Mouse (Mus musculus) hindbrain, embryonic 11.5 days (tissue): Measurements from ENCODE around the gene Cttn. TPM values are rescaled to one million over a fixed set of nuclear protein-coding genes. Genes with fewer than 3 reads are reported as not detected.

Experiments
- ATAC-seq: fragments of 200-750 bp; cut with Nextera tagmentation; 2 replicates; pipeline ENCODE4 v1.8.0; 2017; ENCODE audit warnings: mild to moderate bottlenecking, moderate TSS enrichment, moderate library complexity; ENCODE audit not compliant: low FRiP score
- DNase-seq: peaks from one replicate; pipeline ENCODE4 v3.0.0-alpha.2; 2015; ENCODE audit warnings: low spot score
- H3K27ac ChIP-seq: fragments of 300-500 bp; sonication (generic); 2 replicates; pipeline ENCODE4 v1.5.1; 2014; ENCODE audit warnings: mild to moderate bottlenecking, low read depth, low read length
- H3K27me3 ChIP-seq: fragments of 300-500 bp; sonication (generic); 2 replicates; pipeline ENCODE4 v1.6.1; 2014; ENCODE audit warnings: mild to moderate bottlenecking, low read length, moderate library complexity, mixed read lengths; ENCODE audit not compliant: control insufficient read depth, insufficient read depth
- H3K36me3 ChIP-seq: fragments of 300-500 bp; sonication (generic); 2 replicates; pipeline ENCODE4 v1.6.1; 2014; ENCODE audit warnings: mild to moderate bottlenecking, low read length, moderate library complexity, mixed read lengths; ENCODE audit not compliant: control insufficient read depth, insufficient read depth
- H3K4me1 ChIP-seq: fragments of 300-500 bp; sonication (generic); replicated peaks from 2 replicates; pipeline ENCODE4 v1.6.1; 2014; ENCODE audit warnings: low read length, mixed read lengths; ENCODE audit not compliant: control insufficient read depth, insufficient read depth
- H3K4me2 ChIP-seq: fragments of 300-500 bp; sonication (generic); replicated peaks from 2 replicates; pipeline ENCODE4 v1.6.1; 2014; ENCODE audit warnings: mild to moderate bottlenecking, low read depth, low read length
- H3K4me3 ChIP-seq: fragments of 300-500 bp; sonication (generic); 2 replicates; pipeline ENCODE4 v1.5.1; 2014; ENCODE audit warnings: low read depth, low read length
- H3K9ac ChIP-seq: fragments of 300-500 bp; sonication (generic); 2 replicates; pipeline ENCODE4 v1.6.1; 2014; ENCODE audit warnings: low read depth, low read length
- H3K9me3 ChIP-seq: fragments of 300-500 bp; sonication (generic); 2 replicates; pipeline ENCODE4 v1.6.1; 2016; ENCODE audit warnings: low read length; ENCODE audit not compliant: control insufficient read depth
- WGBS: fragments of 180-500 bp; shearing (Covaris S2); extraction: QIAGEN DNeasy Blood & Tissue Kit; methylation state at CpG from one replicate; pipeline ENCODE4 v1.1.7; 2014; 5-methylcytosine and 5-hydroxymethylcytosine counted together
- polyA plus RNA-seq: library from polyadenylated mRNA; unstranded; fragments of >200 nt; fragmentation: Nextera tagmentation; extraction: Ambion mirVana; gene quantifications from 2 replicates; pipeline ENCODE4 v1.2.1, GENCODE M21; 2014

Gene Cttn
- polyA plus RNA-seq, 1 experiment from 2014 or later, result 174 TPM

DNA sequence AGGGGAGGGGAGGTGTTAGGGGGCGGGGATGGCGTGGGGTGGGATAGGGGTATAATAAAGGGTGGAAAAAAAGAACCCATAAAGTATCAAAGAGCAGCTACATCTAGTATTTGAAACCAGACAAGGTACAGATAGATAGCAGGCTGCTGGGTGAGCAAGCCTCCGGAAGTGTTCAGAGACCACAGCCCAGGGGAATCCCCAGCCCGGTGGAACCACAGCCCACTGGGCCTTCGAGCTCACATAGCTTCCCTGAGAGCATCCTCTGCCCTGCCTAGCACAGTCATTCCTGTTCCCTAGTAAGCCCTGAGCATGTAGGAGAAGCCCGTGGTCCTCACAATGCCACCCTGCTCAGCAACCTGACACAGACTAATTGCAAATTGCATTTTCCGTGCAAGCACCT lies 26.0 kb downstream of the Cttn start:
- ATAC-seq (no peak), DNase-seq (no peak)
- 95% methylated on average over 7 of the region's 7 CpGs for WGBS
- Histone ChIP-seq H3K9me3 (no peaks in the 10 kb centered on the region), H3K4me1 (no peaks in the 10 kb centered on the region), H3K27me3 (no peaks in the 10 kb centered on the region), H3K4me3 (no peak overlapping the region), H3K27ac (no peak overlapping the region), H3K36me3 (peaks cover 14% of the 10 kb centered on the region), H3K9ac (no peak overlapping the region), H3K4me2 (no peak overlapping the region)

DNA sequence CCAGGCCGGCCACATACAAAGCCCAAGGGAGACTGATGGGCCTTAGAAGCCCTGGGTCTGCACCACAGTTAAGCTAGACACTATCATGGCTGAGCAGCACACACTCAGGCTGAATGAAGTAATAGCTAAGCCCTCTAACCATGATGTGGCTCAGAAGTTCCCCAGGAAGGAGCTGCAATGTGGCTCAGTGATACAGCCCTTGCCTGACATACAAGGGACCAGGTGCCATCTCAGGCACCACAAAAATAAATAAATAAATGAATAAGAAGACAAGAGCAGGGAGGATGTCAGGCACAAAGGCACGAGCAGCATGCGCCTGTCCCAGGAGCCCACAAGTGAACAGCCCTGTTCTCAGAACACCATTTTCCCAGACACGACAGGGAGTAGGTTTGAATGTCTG lies 28.8 kb downstream of the Cttn start:
- DNase-seq (no peak), ATAC-seq (no peak)
- Histone ChIP-seq H3K9me3 (no peaks in the 10 kb centered on the region), H3K4me2 (no peak overlapping the region), H3K27me3 (no peaks in the 10 kb centered on the region), H3K9ac (no peak overlapping the region), H3K27ac (no peak overlapping the region), H3K4me1 (no peaks in the 10 kb centered on the region), H3K4me3 (no peak overlapping the region), H3K36me3 (peaks cover 11% of the 10 kb centered on the region)
- WGBS, result 94% methylated on average over 4 of the region's 4 CpGs

DNA sequence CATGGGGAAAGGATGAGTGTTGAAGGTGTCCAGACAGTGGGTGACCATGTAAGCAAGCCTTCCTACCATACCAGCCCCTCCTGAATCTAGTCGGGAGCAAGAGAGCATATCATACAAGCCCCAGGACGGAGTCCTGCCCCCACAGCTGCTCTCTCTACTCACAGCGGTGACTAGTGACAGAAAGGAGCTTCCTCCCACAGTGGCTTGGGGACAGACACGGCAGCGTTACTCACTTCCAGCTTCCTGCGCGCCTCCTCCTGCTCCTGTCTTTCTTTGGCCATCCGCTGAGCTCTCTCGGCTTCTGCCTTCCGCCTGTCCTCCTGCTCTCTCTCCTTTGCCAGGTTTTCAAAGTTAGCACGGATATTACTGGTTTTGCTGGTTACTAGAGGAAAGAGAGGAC lies 29.3 kb downstream of the Cttn start:
- whole genome bisulfite sequencing, result 96% methylated on average over 11 of the region's 11 CpGs
- Histone ChIP-seq H3K4me2 (no peak overlapping the region), H3K27me3 (no peaks in the 10 kb centered on the region), H3K4me3 (no peak overlapping the region), H3K4me1 (no peaks in the 10 kb centered on the region), H3K9me3 (no peaks in the 10 kb centered on the region), H3K36me3 (peaks cover 13% of the 10 kb centered on the region), H3K9ac (no peak overlapping the region), H3K27ac (no peak overlapping the region)
- no peak for ATAC-seq
- DNase-seq, result no peak

DNA sequence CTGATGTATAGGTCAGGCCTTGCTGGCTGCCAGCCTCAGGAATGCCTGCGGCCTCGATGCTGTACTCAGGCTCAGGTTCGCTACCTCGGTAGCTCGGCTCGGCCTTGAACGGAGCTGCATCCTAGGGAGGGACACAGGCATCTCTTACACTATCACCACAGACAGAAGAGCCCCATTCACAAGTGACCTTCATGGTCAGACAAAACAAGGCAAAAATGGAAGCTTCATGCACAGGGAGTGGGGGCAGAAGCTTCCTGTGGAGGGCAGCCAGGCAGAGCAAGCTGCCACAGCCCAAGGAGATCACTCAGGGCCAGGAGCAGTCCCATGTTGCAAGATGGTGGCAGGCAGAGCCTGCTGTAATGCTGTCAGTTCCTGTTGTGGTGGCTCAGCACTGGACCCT lies 32.0 kb downstream of the Cttn start:
- DNase-seq (no peak), ATAC-seq (no peak)
- Histone ChIP-seq H3K4me1 (no peaks in the 10 kb centered on the region), H3K27ac (no peak overlapping the region), H3K9ac (no peak overlapping the region), H3K36me3 (peaks cover 6% of the 10 kb centered on the region; the same call in 1 of the 2 replicates), H3K4me2 (no peak overlapping the region), H3K9me3 (no peaks in the 10 kb centered on the region), H3K4me3 (no peak overlapping the region), H3K27me3 (no peaks in the 10 kb centered on the region)
- WGBS, result 98% methylated on average over 7 of the region's 7 CpGs

DNA sequence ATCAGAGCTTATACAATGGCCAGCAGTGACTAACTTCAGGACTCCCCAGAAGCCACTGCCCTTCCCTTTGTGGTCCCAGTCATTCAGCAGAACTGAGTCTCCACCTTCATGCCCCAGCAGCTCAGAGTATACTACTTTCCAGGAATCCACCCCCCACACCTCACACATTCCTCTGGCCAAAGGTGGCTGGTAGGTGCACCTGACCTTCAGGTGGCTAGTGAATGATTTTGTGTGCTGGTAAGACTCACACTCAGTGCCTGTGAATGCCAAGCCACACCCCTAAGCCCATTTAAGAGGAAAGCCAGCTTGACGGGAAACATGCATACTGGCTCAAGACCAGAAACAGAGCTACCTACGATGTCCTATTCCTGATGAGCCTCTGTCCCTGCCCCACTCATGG lies 37.9 kb downstream of the Cttn start:
- Histone ChIP-seq H3K27ac (no peak overlapping the region), H3K36me3 (peaks cover 2% of the 10 kb centered on the region; the same call in 1 of the 2 replicates), H3K9ac (no peak overlapping the region), H3K4me1 (no peaks in the 10 kb centered on the region), H3K4me2 (no peak overlapping the region), H3K9me3 (no peaks in the 10 kb centered on the region), H3K4me3 (no peak overlapping the region), H3K27me3 (no peaks in the 10 kb centered on the region)
- no peak for ATAC-seq
- WGBS, result 81% methylated on average over 2 of the region's 2 CpGs
- no peak for DNase-seq

GRCm38 (mm10) chr7:144427460-144427859 lies 43.3 kb downstream of the Cttn start:
- no peak for DNase-seq
- Histone ChIP-seq H3K27ac (no peak overlapping the region), H3K36me3 (no peaks in the 10 kb centered on the region), H3K4me2 (no peak overlapping the region), H3K9me3 (no peaks in the 10 kb centered on the region), H3K4me1 (no peaks in the 10 kb centered on the region), H3K9ac (no peak overlapping the region), H3K4me3 (no peak overlapping the region), H3K27me3 (no peaks in the 10 kb centered on the region)
- no peak for ATAC-seq
- 85% methylated on average over 3 of the region's 3 CpGs for WGBS

DNA sequence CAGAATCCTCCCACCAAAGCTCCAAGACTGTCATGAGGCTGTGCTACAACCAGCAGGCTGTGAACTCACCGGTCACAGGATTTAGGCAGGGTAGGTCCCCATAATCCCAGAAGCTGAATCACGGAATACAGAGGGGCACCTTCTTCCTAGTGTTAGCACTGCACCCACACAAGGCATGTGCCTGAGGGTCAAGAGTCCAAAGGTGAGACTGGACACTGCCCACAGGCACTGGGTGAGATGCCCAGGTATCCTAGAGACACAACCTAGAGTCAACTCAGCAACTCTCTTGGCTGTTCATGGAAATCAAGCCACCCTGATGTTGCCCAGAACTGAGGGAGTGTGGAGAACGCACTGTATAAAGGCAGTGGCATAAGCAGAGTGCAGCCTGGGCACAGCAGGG lies 44.2 kb downstream of the Cttn start:
- Histone ChIP-seq H3K27ac (no peak overlapping the region), H3K27me3 (no peaks in the 10 kb centered on the region), H3K9ac (no peak overlapping the region), H3K4me3 (no peak overlapping the region), H3K9me3 (no peaks in the 10 kb centered on the region), H3K36me3 (no peaks in the 10 kb centered on the region), H3K4me1 (no peaks in the 10 kb centered on the region), H3K4me2 (no peak overlapping the region)
- 87% methylated on average over 3 of the region's 3 CpGs for WGBS
- ATAC-seq, result no peak
- DNase-seq, result no peak

DNA sequence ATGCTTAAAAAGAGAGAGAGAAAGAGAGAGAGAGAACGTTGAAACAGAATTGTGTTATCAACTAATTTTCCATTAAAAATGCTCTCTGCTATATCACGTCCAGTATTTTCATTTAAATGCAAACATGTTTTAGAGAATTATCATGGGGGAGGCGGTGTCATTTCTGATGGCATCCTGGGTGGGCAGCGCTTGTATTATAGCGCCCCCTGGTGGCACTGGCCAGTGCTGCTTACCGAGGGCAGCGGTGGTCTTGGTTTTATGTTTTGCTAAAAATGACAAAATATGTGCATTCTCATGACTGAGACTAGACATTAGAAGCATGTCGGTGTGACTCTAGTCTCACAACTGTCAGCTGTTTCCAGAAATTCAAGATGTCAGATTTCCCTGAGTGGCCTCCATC lies 44.9 kb downstream of the Cttn start:
- H3K27ac ChIP-seq, result no peak overlapping the region
- H3K4me1 ChIP-seq, result no peaks in the 10 kb centered on the region
- 13% methylated on average over 8 of the region's 8 CpGs for WGBS
- no peaks in the 10 kb centered on the region for H3K36me3 ChIP-seq
- no peak overlapping the region for H3K4me3 ChIP-seq
- no peaks in the 10 kb centered on the region for H3K9me3 ChIP-seq
- DNase-seq (peak; percentile 83), ATAC-seq (no peak)
- no peak overlapping the region for H3K9ac ChIP-seq
- H3K4me2 ChIP-seq, result no peak overlapping the region
- H3K27me3 ChIP-seq, result no peaks in the 10 kb centered on the region

GRCm38 (mm10) chr7:144421478-144421877 lies 49.3 kb downstream of the Cttn start:
- Histone ChIP-seq H3K4me2 (no peak overlapping the region), H3K9ac (no peak overlapping the region), H3K4me3 (no peak overlapping the region), H3K27ac (no peak overlapping the region), H3K9me3 (no peaks in the 10 kb centered on the region), H3K27me3 (no peaks in the 10 kb centered on the region), H3K4me1 (no peaks in the 10 kb centered on the region; the same call in 1 of the 2 replicates), H3K36me3 (no peaks in the 10 kb centered on the region)
- DNase-seq, result no peak
- 73% methylated on average over 6 of the region's 6 CpGs for WGBS
- ATAC-seq, result no peak
